Mouse (Mus musculus) forelimb bud, embryonic 11.5 days (tissue): ENCODE data around the gene Nr5a2.

Experiments used
- DNase-seq: peaks from one replicate; pipeline ENCODE4 v3.0.0-alpha.2; 2012; ENCODE audit warnings: low read depth, low spot score

Gene Nr5a2

GRCm38 (mm10) chr1:136948511-136949275, 11.6 kb downstream of the Nr5a2 start:
- no peak for DNase-seq

- DNase-seq, result no peak
These were observed 12.2 kb downstream of the Nr5a2 start for GRCm38 (mm10) chr1:136948127-136948422.

GRCm38 (mm10) chr1:136947394-136948126, 12.7 kb downstream of the Nr5a2 start:
- DNase-seq, result no peak

DNA sequence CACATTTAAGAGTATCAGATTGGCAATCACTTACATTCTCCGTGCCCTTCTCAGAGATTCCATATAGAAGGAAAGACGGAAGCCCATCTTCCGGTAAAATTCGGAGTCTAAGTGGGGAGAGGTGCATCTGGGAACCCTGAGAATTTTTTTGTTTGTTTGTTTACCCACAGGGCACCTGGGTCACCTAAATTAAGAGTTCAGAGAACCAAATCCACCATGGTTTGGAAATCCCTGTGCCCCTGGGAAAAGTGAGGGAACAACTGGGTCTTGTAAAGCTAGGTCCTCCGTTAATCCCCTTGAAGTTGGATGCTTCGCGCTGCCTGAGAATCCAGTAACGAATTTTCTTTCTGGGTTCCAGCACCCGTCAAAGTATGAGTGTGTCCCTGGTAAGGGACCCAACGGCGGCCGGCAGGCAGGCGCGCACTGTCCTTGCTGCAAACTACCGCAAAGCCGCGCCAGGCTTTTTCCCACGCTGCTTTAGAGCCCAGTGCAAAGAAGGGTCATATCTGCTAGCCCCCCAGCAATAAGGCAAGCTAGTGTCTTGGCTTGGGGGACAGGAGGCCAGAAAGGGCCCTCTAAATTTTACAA, 13.3 kb downstream of the Nr5a2 start:
- DNase-seq, result no peak

- DNase-seq, result no peak
These were observed 13.8 kb downstream of the Nr5a2 start for GRCm38 (mm10) chr1:136946404-136946803.

DNA sequence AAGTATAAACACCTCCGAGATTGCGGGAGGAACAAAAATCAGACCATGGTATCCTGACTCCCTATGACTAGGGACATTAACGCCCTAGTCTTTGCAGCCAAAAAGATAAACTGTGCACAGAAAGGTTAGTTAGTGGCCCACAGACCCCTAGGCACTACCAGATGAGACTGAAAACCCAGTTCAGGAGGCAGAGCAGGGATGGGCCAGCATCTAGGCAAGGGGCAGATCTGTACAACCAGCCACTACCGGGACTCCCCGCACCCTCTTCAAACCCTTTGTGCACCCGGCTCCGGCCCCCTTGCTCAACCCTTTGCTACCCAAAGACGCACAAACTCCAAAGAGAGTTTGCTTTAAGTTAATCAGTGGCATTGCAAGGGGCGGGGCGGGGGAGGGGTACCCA, 14.4 kb downstream of the Nr5a2 start:
- no peak for DNase-seq

DNA sequence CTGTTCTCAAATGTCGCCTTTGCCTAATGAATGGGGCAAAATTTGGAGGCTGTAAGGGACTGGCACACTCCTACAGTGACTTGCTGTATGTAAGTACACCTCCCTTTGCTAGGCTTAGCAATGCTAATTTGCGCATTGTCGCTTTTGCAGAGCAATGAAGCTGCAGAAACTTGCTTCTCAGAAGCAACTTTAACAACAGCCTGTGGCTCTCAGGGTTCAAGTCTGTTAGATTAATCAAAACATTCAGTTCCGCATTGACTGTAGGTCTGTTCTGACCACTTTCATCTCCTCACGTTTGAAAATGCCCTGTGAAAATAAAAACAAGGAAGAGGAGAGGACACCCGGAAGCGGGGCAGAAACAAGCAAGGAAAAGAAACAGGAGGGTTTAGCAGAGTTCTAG, 14.8 kb downstream of the Nr5a2 start:
- DNase-seq, result no peak

DNA sequence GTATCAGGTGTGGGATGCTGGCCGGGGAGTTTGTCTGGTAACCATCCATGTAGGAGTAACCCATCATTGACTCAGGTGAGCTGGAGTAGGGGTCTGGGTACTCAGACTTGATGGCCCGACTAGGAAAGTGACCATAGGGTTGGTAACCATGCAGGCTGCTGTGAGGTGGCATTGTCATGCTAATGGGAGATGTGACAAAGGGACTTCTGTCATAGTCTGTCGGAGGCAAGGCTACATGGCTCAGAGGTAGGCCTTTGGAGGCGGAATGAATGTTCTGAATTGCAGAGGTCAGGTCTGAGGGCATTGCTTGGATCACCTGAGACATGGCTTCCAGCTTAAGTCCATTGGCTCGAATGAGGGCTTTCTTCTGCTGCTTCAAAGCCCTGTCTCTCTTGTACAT, 19.6 kb downstream of the Nr5a2 start:
- DNase-seq, result no peak

DNA sequence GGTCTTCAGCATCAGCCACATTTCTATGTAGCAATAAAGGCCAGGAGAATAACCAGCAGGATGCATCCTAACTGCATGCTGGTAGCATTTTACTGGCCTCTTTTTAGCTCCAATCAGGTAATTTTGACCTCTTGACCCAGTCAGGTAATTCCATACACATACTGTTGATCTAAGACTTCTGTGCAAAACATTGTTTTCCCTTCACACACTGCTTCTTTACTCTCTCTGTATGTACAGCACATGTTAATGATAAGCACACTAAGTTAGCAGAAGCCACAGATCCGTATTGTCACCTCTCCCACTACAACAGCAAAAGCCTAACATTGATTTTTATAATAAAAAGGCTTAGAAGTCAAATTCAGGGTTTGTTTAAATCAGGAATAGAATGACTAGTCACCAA, 21.0 kb downstream of the Nr5a2 start:
- no peak for DNase-seq

DNA sequence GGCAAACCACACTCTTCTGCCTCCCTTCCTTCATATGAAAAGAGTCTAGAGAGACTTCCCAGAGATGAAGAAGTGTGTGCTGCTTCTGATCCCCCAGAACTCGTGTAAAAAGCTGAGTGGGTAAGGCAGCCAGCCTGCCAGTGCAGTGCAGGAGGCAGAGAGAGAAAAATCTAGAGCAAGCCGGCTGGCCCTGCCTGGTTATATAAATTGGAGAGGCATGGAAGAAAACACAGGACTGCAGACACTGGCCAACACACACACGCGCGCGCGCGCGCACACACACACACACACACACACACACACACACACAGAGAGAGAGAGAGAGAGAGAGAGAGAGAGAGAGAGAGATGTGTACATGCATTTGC, 24.3 kb downstream of the Nr5a2 start:
- DNase-seq, result no peak

DNA sequence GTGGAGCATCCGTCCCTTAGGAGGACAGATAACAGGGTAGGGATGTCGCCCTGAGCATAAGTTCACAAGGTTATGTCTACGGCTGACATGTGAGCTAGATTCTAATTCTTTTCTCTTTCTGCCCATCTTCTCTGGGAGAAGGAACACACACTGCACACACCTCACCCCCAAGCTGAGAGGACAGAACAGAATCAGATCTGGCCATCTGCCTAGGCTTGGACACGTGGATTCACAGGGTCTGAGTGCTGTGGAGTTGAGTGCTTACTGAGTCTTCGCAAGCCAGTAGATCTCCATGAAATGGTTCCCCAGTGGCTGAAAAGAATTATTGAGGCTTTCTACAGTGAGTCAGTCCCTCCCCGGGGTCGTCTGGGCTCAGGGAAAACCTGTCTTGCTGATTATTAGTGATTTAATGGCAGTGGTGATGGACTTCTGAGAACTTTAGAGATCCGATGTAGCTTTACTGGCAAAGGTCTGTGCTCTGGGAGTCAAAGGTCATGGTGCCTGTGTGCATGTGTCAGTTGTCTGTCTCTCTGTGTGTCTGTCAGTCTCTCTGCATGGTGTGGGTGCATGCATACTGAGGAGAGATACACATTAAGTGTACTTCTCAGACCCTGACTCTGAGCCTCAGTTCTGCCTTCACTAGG, 24.8 kb downstream of the Nr5a2 start:
- no peak for DNase-seq

- DNase-seq, result no peak
These were observed 26.2 kb downstream of the Nr5a2 start for GRCm38 (mm10) chr1:136934051-136934450.

DNA sequence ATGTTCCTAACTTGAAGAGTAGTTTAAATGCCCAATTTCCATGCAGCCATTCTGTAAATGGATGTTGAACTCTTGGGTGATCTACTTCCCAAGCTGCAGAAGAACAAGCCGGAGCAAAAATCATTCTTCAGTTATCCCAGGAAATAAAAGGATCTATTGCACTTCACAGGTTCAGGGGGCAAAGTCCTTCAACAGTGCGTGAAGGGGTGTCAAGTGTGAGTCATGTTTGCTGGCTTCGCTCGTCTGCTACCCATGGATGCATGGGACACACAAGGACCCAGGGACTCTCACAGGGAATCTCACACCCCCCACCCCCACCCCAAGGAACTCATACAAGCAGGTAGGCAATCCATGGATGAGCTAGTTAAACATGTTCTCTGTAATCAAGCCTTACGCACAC, 29.2 kb downstream of the Nr5a2 start:
- DNase-seq, result no peak

DNA sequence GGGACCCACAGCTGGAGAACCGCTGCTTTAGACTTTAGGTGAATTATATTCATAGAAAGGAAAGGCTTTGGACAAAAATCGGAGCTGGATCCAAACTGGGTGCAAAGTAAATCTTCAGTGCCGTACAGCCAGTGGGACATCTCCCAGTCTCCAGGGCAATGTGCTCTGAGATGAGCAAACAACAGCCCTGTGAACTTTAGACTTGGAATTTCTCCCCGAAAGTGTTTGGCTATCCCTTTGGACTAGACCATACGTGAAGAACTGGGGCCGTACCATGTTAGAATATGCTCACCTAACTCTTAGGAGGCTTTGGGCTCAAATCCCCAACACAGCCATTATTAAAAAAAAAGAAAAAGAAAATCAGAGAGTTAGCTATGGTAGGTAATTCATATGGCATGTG, 30.5 kb downstream of the Nr5a2 start:
- DNase-seq, result no peak

DNA sequence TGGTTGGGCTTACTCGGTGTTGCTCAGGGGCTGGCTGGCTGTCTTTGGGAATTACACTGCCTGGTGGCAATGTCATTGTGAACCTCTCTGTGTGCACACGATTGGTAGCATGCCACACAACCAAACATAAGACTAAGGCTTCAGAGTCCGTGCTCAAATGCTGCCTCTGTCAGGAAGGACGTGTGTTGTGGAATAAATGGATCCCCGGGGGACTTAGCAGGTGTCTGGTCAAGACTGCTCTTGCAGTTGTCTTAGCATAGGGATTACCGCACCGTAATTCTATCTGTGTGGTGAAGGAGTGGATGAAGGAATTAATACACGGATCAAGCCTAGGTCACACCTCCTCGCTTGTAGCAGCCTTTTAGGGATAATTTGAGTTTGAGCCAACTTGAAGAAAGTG, 32.8 kb downstream of the Nr5a2 start:
- no peak for DNase-seq

- DNase-seq, result no peak
These were observed 34.2 kb downstream of the Nr5a2 start for GRCm38 (mm10) chr1:136926026-136926425.

GRCm38 (mm10) chr1:136920089-136920488, 40.2 kb downstream of the Nr5a2 start:
- DNase-seq, result no peak

DNA sequence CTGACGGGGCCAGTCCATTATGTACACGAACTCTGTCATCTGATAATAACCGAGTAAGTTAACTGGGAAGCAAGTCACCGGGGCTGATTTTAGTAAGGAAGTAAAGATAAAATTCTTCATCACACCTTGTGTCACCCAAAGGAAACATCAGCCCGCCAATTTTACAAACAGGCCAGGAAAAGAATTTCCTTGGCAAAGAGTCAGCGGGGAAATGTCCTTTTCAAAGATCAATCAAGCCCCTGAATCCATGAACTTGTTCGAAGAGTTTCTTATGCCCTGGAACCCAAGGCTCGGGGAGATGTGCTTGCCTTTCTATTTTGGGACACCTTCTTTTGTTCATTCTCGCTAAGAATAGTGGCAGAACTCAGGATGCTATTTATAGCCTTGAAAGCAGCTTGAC, 41.5 kb downstream of the Nr5a2 start:
- no peak for DNase-seq

- DNase-seq, result no peak
These were observed 44.8 kb downstream of the Nr5a2 start for GRCm38 (mm10) chr1:136915438-136915837.

DNA sequence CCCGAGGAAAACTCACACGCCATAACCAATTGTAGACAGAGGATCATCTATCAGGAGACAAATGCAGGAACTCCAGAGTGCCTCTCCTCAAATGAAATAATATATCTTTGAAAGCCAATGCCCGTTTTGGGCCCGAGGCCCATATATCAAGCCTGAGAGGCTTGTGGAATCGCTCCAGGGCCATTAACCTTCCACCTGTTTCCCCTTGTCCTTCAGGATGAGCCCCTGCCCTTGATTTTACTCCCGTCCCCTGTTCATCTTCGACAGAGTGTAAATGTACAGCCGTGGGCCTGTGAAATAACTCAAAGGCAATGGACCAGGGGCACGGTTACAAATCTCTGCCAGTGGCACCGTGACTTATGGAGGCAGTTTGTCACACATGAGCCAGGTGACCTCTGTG, 48.3 kb downstream of the Nr5a2 start:
- DNase-seq, result no peak

GRCm38 (mm10) chr1:136911594-136911860, 48.7 kb downstream of the Nr5a2 start:
- no peak for DNase-seq

- DNase-seq, result no peak
These were observed 49.3 kb downstream of the Nr5a2 start for GRCm38 (mm10) chr1:136910741-136911593.
